Mouse (Mus musculus) left cerebral cortex, postnatal 4 days (tissue): ENCODE results near the gene Fgf14. TPM values are rescaled to one million over a fixed set of nuclear protein-coding genes. Genes with fewer than 3 reads are reported as not detected.
A peak's percentile ranks its signal among the peaks of the same experiment; 100 is the strongest.
"Not testable (repeated sequence)": the region's sequence is repeated elsewhere in the genome, so short reads cannot be mapped to it uniquely, and the experiment has no call there.

ENCODE experiments used
- DNase-seq: peaks from one replicate; pipeline ENCODE4 v3.0.0-alpha.2; 2022
- intact Hi-C: fragments of 180-260 bp; cut with DNase I; formaldehyde crosslinking; loops from one replicate; pipeline ENCODE4 v1.15.1; 2025
- total RNA-seq, 2 experiments: library from RNA; stranded (reverse); gene quantifications; 2 replicates each; pipeline ENCODE4 v1.2.3; 2021

Fgf14 gene
- total RNA-seq, 2 experiments from 2014 or later = 42.0 to 44.2 TPM

DNA sequence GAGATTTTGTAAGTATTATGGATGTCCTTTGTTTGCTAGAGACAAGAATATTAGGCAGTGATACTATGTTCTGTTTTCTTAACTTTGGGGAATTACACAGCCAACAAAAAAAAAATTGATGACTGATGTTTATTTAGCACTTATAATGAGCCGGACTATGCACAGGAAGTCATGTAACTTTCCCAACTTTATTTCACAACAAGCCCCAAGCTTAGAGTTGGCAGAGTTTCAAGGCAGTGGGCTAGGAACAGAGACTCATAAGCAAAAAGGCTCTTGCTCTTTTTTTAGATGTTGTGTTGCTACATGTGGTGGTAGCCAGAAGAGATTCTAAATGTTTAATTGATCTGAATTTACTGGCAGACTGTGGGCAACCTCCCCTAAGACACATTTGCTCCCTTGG lies 191.7 kb downstream of the Fgf14 start:
- intact Hi-C loops = no loop called here
- DNase-seq = no peak

DNA sequence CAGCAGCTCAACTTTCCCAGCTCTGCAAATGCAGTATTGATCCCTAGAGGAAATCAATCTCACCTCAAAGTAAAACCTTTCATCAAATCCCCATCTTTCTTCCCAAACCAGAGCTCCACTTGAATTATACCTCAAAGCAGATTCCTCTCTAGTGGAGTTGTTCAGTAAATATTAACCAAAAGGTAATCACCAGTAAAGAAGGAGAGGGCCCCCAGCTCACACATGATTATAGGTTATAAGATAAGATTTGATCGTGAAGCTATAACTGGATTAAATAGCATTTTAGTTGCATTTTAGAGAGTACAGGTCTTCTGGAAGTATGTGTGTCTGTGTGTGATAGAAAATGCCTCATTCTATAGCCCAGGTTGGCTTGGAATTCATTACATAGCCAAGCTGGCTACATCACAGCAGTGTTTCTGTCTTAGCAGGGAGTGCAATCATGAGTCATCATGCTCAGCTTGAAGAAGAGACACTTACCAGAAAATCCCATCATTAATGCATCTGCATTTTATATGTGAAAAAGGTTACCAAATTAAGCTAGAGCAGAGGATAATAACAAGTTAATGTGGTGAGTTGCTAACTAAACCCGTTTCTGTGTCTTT lies 202.8 kb downstream of the Fgf14 start:
- no peak for DNase-seq
- intact Hi-C loops = no loop called here

DNA sequence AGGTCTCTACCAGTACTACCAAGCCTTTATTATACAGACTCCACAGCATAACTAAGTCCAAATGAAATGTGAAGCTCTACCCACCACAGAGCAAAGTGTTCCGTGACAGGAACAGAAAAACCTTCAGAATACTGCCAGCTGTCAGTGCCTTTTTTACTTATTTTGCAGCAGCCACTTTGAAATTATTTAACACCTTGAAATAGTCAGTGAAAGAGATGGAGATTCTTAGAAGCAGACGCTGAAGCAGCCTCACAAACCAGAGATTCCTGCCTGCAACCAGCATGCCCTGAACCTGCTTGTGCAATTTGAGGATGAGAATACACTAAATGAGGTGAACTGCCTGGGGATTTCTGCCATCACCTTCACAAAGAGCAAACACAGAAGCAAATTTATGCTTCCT lies 206.0 kb downstream of the Fgf14 start:
- intact Hi-C loops = no loop called here
- no peak for DNase-seq

DNA sequence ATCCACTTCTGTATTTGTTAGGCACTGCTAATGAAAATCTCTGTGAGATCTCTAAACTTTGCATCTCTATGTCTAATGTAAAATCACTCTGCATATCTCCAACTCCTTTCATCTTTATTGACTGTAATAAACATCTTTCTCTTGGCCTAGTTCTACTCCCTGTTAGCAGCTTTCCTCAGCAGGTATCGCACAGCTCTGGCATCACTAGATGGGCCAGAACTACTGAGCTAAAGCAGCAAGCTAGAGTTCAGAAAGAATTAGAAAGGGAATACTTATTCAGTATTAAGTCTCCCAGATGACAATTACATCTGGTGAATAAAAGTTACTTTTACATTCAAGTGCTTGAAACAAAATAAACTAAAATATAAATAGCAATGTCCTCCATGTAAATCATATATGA lies 221.8 kb downstream of the Fgf14 start:
- no peak for DNase-seq
- intact Hi-C loops = no loop called here

DNA sequence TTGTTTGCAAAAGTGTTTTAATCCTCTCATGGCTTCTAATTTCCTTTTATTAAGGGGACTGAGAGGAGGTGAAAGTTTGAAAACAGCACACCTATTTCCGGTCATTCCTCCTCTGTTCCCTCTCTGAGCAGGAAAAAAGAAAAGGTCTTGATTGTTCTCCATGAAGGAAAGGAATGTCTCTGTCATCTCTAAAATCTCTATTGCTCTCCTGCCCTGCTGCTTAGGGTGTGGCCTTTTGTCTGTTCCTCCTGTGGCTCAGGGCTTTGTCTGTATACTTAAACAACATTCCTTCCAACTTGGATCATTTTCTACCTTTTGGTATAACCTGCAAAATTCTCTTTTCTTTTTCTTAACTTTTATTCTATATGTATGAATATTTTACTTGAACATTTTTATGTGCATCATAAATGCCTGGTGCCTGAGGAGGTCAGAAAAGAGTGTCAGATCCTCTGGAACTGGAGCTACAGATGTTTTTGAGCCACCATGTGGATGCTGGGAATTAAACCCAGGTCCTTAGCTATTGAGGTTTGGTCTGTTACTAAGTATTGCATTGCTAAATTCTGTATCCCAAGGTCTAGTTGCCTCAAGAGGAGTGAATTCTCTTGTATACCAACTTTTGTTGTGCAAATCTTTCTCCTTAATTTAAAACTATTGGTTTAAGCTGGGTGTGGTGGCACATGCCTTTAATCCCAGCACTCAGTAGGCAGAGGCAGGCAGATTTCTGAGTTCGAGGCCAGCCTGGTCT lies 230.7 kb downstream of the Fgf14 start:
- DNase-seq = no peak
- intact Hi-C loops = no loop called here

DNA sequence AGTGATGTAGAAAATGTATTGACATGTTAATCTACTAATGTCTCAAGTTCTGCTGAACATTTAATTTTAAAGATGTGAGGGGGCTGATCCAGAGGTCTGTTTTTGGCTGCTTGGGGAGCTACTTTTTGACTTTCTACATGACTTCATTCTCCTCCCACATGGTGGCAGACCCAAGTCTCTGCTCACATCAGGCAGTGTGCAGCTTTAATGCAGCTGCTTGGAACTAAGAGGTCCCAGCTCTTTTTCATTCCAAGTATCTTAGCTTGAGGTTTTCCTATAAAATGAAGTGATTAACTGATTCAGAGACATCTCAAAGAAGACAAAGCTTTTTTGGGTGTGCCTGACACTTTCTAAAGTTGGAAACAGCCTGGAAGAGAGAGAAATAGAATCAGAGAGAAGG lies 232.1 kb downstream of the Fgf14 start:
- intact Hi-C loops = no loop called here
- DNase-seq = no peak

DNA sequence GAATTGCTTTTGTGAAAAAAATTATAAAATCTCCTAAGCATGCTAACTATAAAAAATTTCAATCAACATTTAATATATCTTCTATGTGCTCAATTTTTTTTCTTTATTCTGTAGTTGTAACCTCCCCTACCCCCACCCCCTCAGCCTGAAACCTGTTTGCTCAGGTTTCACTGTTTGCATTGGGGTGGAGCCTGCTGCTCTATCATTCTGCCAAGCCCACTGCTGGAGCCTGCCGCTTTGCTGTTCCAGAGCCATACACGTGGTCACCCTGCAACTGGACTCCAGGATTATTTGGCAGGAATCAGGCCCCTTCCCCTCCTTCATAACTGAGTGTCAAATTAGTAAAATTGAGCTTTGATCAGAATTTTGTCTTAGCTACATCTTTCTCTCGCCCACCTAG lies 237.6 kb downstream of the Fgf14 start:
- intact Hi-C loops = not testable (repeated sequence)

DNA sequence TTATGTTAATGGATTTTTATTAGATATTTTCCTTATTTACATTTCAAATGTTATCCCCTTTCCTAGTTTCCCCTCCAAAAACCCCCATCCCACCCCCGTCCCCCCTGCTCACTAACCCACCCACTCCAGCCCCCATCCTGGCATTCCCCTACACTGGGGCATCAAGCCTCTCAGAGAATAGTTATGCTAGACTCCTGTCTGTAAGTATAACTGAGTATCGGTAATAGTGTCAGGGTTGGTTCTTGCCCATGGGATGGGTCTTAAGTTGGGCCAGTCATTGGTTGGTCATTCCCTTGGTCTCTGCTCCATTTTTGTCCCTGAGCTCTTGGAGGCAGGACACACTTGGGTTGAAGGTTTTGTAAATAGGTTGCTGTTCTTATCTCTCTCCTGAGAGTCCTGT lies 265.0 kb downstream of the Fgf14 start:
- DNase-seq = no peak
- intact Hi-C loops = no loop called here

More for the DNA sequence above, 237.6 kb downstream of the Fgf14 start:
- not testable (repeated sequence) for DNase-seq

DNA sequence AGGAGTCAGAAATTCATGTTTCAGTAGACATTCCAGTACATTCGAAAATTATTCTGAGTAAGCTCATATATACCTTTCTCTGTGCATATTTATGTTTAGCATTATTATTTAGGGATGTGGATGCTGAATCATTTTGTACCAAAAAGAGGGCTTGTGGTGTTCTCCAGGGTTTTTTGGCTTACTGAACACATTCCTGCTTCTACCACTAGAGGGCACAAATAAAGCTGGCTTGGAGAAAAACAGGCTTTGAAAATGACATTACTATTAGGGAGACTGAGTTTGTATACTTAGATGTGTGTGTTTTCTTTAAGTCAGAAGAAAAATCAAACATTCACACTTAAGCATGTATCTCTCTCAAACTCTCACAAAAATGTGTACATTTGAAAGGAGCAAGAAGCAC lies 266.0 kb downstream of the Fgf14 start:
- no peak for DNase-seq
- intact Hi-C loops = no loop called here

DNA sequence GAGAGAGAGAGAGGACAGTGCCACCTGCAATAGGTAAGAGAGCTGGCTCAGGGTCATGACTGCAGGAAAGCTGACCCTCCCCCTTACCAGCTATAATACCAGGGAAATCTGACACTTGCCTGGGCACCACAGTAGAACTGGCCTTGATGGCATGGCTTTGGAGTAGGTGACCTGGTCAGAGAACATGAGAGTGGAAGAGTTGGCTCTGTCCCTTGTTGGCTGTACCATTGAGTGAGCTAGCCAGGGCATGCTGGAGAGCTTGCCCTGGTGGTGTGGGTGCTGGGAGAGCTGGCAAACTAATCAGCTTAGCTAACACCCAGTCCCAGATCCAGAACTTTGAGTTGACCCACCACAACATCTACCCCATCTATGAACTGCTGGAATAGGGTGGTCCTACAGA lies 348.5 kb downstream of the Fgf14 start:
- no peak for DNase-seq
- intact Hi-C loops = no loop called here

DNA sequence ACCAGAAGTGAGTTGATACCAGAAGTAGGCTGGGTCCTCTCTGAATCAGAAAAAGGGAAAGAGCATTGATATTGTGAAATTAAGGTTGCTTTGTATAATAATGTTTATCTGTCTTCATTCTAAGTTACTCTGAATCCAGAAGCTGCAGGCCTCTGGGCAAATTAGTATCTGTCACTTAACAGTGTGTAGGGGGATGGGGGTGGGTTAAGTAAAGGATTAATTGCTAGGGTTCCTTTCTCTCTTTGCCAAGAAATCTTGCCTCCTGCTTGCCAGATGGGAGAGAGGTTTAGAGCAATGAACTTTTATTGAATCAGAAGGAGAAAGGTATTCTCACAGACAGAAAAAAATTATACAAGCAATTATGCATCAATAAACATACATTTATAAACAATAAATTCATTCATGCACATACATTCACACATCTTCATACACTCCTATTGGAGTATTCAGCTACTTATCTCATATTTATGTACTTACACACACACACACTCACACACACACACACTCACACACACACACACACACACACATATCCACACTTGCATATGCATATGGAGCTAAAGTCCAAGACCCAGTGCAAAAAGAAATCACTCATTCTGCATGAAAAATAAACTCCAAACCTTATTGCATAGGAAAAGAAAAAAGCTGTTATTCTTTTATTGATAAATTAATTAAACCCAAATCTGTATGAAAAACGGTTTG lies 357.8 kb downstream of the Fgf14 start:
- no peak for DNase-seq
- intact Hi-C loops = no loop called here

DNA sequence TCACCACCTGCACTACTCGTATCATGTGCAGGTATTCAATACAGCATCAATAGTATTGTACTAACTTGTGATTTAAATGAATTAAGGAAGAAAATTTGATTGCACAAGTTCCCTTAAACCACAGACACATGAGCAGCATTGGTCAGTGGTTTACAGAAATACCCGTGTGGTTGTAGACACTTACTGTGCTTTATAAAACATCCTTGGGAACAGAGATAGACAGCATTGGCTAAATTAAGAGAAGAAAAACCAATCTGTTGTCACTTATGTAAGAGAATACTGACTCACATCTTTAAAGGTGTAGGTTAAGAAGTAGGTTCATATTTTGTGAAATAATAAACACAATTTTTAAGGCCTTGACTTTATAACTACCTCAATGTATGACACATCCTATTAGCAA lies 361.4 kb downstream of the Fgf14 start:
- intact Hi-C loops = no loop called here
- DNase-seq = no peak

DNA sequence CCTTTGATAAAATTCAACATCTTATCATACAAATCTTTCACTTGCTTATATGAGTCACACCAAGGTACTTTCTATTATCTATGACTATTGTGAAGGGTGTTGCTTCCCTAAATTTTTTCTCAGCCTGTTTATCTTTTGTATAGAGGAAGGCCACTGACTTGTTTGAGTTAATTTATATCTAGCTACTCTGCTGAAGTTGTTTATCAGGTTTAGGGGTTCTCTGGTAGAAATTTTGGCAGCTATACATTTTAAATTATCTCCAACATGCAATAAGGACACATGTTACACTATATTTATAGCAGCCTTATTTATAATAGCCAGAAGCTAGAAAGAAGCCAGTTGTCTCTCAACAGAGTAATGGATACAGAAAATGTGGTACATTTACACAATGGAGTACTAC lies 389.9 kb downstream of the Fgf14 start:
- intact Hi-C loops = no loop called here
- no peak for DNase-seq

DNA sequence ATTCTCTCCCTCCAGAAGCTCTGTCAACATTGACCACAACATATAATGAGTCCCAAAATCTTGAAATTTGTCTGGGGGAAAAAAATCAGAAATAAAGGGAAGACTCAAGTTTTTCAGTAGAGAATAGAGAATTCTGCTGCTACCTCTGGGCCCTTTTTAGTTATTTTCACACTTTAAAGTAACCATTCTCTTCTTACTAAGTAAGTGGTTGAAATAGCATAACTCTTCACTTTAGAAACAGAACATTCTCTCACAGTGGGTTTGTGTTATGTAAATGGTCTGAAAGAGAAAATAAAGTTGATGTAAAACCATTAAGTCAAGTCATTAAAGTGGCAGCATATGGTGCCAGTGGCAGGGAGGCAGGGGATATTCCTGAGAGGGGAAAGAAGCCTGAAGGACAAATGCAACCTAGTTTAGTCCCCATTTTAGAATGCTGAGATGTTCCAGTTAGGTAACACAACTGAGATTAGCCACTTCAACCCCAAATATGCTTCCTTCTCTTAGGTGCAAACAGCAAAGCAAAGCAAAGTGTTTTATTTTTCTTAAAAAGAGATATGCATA lies 398.5 kb downstream of the Fgf14 start:
- intact Hi-C loops = no loop called here
- DNase-seq = no peak

DNA sequence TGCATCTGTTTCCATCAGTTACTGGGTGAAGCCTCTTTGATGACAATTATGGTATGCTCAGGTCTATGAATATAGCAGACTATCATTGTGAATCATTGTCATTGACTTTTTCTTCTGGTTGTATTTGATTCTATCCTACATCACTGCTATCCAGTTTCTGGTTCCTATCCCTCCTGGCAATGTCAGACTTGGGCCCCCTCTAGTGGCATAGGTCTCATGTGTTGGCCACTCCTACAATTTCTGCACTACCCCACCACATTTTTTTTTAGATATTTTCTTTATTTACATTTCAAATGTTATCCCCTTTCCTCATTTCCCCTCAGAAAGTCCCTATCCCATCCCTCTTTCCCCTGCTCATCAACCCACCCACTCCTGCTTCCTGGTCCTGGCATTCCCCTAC lies 409.9 kb downstream of the Fgf14 start:
- DNase-seq = no peak
- intact Hi-C loops = no loop called here

DNA sequence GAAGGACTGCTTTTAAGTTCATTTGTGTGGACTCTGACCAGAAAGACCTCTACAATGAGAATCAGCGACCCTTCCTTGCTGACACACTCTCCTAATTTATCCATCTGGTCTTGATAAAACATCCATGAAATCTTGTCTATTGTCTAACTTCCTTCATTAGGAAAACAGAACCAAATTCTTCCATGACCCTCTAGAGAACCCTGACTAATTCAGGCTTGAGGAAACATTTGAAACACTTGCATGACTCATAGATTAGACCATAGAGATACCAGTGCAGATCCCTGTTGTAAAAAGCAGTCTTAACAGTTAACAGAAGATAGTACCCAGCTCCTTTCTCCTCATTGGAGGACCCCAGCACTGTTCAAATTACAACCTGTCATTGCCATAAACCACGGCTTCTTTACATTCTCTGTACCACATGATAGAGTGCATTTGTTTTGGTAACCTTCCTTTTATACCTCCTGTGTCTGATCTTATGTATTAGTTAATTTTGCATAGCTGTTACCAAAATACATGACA lies 412.3 kb downstream of the Fgf14 start:
- intact Hi-C loops = no loop called here
- no peak for DNase-seq

DNA sequence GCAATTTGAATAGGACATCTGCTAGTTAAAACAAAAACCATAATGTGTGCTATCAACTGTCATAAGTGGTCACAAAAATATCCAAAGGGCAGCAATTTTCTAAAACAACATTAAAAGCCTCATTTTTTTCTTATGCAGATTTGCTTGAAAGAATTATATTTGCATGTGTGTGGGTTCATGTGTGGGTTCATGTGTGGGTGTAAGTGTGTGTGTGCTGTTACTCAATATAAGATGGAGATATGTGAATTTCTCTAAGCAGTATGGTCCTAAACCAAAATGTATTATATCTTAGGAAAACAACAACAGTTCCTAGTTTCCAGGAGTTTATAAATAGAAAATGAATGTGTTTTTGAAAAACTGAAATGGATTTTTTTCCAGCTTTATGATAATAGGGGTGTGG lies 413.7 kb downstream of the Fgf14 start:
- DNase-seq = no peak
- intact Hi-C loops = no loop called here

DNA sequence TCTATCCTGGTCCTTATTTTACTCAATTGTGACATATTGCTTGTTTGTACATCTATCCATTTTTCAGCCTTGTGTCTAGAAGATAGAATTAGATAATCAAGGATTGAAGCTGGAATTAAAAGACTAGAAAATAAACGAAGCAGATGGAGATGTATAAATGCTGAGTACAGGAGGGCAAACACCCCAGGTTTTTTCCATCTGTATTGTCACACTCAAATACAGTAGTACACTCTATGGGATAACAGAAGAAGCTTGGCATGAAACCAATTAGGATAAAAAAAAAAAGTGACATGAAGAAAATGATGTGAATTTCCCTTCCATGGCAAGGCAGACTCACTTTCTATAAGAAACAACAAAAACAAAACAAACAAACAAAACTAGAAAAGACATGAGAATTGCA lies 429.4 kb downstream of the Fgf14 start:
- intact Hi-C loops = no loop called here
- no peak for DNase-seq

DNA sequence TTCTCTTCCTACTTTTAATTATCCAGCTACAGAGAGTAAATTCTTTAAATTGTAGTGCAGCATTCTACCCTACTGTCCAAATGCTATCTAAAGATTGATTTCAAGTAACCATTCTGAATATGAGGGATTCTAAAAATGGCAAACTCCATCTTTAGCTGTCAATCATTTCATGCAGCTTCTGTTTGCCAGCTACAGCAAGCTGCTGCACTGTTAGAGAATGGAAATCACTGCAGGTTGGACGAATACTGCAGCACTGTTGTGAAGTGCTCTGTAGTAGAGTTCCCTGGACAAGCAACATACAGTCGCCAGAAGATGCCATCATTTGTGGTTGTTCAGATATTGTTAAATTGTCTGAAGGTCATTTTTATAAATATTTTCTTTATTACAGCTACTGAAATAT lies 453.5 kb downstream of the Fgf14 start:
- DNase-seq = no peak
- intact Hi-C loops = no loop called here

DNA sequence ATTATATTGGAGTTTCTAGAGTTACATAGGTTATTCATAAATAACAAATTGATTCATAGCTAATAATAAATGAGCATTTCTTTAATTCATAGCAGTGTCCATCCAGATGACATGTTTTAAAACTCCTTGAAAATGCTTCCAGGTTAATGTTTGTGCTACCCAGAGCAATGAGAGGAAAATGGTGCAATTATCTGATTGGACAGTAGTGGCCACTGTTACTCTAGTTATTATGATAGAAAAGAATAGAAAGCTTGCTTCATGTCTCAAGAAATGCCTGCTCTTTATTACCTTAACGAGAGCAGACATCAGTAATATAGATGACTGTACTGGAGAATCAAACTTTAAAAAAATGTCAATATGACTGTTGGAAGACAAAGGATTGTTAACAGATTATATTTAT lies 454.5 kb downstream of the Fgf14 start:
- DNase-seq = peak; percentile 1
- intact Hi-C loops = no loop called here

DNA sequence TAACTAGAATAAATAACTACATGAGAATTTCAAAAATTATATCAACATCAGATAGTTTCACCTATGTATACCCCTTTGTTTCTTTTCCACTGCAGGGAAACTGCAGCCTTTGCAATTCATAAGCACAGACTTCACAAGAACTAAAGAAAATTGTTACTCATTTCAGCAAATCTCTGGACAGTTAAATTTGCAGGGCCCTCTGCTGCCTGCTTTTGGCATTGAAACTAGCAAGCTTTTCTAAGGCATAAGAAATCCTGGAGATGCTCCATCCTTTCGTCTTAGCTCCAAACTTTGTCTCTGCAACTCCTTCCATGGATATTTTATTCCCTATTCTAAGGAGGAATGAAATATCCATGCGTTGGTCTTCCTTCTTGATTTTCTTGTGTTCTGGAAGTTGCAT lies 455.9 kb downstream of the Fgf14 start:
- intact Hi-C loops = no loop called here
- DNase-seq = peak; percentile 1

DNA sequence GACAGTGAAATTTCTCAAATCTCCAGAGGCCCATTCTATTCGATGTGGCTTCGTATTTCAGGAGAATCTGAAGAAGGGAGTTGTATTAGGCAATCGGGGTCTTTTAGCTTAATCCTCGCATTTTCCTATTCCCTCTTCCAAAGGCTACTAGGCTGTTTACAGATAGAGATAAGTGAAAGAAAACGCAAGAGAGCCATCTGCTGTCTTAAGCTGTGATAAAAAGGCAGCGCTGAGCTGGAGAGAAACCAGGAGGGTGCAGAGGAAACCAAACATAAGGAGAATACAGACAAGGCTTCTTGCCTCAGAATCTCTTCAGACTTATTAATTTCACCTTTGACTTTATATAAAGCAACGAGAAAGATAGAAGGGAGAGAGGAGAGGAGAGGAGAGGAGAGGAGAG lies 481.1 kb downstream of the Fgf14 start:
- intact Hi-C loops = loop anchor here (5.0 to 10.0 kb wide), 2 partner anchors 451 to 824 kb away; no protein-coding TSS in a partner anchor
- peak; percentile 11 for DNase-seq
